Mouse (Mus musculus) myocyte (in vitro differentiated cells): ENCODE measurements around the gene Arhgap6. TPM values are rescaled to one million over a fixed set of nuclear protein-coding genes. Genes with fewer than 3 reads are reported as not detected.

Experiments used
- H3K27me3 ChIP-seq: one replicate; pipeline ENCODE4 v1.6.1; 2011; ENCODE audit not compliant: control insufficient read depth, insufficient read depth, insufficient read length
- H3K36me3 ChIP-seq: one replicate; pipeline ENCODE4 v1.6.1; 2011; ENCODE audit not compliant: control insufficient read depth, insufficient read depth
- H3K4me2 ChIP-seq: one replicate; pipeline ENCODE4 v1.6.1; 2011; ENCODE audit warnings: low read depth, control low read depth
- H3K4me3 ChIP-seq: one replicate; pipeline ENCODE4 v1.5.1; 2011; ENCODE audit warnings: mild to moderate bottlenecking, control low read depth, moderate library complexity
- H3K79me2 ChIP-seq: one replicate; pipeline ENCODE4 v1.6.1; 2011; ENCODE audit not compliant: control insufficient read depth, insufficient read depth
- H3ac ChIP-seq: one replicate; pipeline ENCODE4 v1.6.1; 2011; ENCODE audit not compliant: control insufficient read depth, insufficient read length
- CEBPB ChIP-seq: IDR thresholded peaks from 2 replicates; pipeline ENCODE4 v1.6.1; 2011; ENCODE audit warnings: mild to moderate bottlenecking, moderate library complexity; ENCODE audit not compliant: poor library complexity, insufficient read depth, severe bottlenecking
- E2F4 ChIP-seq: IDR thresholded peaks from one replicate; pipeline ENCODE4 v1.6.1; 2011; ENCODE audit warnings: mild to moderate bottlenecking, control low read depth, moderate library complexity; ENCODE audit not compliant: insufficient read depth
- MAX ChIP-seq: IDR thresholded peaks from one replicate; pipeline ENCODE4 v1.6.1; 2011; ENCODE audit warnings: low read depth, mild to moderate bottlenecking, control low read depth
- MYOD1 ChIP-seq, 3 experiments: IDR thresholded peaks; one replicate each; pipeline ENCODE4 v1.6.1; 2011; ENCODE audit warnings: control low read depth in 2 of 3, low read depth in 2 of 3, mild to moderate bottlenecking in 2 of 3, moderate library complexity in 1 of 3; ENCODE audit not compliant: insufficient read length in 2 of 3, control insufficient read depth in 1 of 3
- MYOG ChIP-seq, 3 experiments: IDR thresholded peaks; one replicate each; pipeline ENCODE4 v1.6.1; 2011; ENCODE audit warnings: control low read depth in 2 of 3, low read depth in 2 of 3, mild to moderate bottlenecking in 2 of 3; ENCODE audit not compliant: insufficient read length in 2 of 3, control insufficient read depth in 1 of 3, insufficient read depth in 1 of 3
- POLR2A ChIP-seq: IDR thresholded peaks from one replicate; pipeline ENCODE4 v1.6.1; 2011; ENCODE audit warnings: low read depth, mild to moderate bottlenecking, control low read depth, moderate library complexity; ENCODE audit not compliant: insufficient read length
- POLR2AphosphoS2 ChIP-seq: IDR thresholded peaks from one replicate; pipeline ENCODE4 v1.6.1; 2011; ENCODE audit warnings: low read depth, control low read depth; ENCODE audit not compliant: insufficient read length
- REST ChIP-seq: IDR thresholded peaks from one replicate; pipeline ENCODE4 v1.6.1; 2011; ENCODE audit warnings: mild to moderate bottlenecking, control low read depth, moderate library complexity; ENCODE audit not compliant: insufficient read depth, insufficient read length
- SRF ChIP-seq: IDR thresholded peaks from one replicate; pipeline ENCODE4 v1.6.1; 2011; ENCODE audit warnings: low read depth; ENCODE audit not compliant: control insufficient read depth, insufficient read length
- TCF12 ChIP-seq: IDR thresholded peaks from one replicate; pipeline ENCODE4 v1.6.1; 2011; ENCODE audit warnings: mild to moderate bottlenecking, control low read depth; ENCODE audit not compliant: poor library complexity, insufficient read depth, severe bottlenecking
- TCF3 ChIP-seq: IDR thresholded peaks from one replicate; pipeline ENCODE4 v1.6.1; 2011; ENCODE audit warnings: low read depth, control low read depth; ENCODE audit not compliant: insufficient read length
- USF1 ChIP-seq: IDR thresholded peaks from one replicate; pipeline ENCODE4 v1.6.1; 2011; ENCODE audit warnings: low read depth, mild to moderate bottlenecking, control low read depth, moderate library complexity
- polyA plus RNA-seq: library from polyadenylated mRNA; unstranded; fragments of >200 nt; fragmentation: generic; extraction: Trizol; gene quantifications from one replicate; pipeline ENCODE4 v1.2.1, GENCODE M21; 2012; ENCODE audit warnings: missing spikeins

Arhgap6 gene
- polyA plus RNA-seq, 1 experiment: 0.40 TPM

DNA sequence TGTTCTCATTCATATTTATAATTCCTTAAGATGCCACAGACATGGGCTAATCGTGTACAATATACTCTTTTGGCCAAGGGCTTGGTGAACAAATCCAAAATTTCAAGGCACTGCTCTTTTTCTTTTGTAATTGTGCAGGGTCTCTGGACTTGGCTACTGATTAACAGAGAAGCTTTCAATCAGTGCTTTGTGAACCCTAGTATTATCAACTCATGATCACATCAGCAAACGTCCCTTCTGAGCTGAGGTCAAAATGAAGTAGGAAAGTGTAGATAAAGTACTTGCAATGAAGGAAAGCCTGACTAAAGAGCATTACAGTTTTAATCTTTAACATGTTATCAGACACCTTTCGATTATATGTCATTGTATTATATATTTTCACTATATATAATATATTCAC lies 270.4 kb downstream of the Arhgap6 start:
- Histone ChIP-seq H3K4me3 (no peak overlapping the region), H3ac (no peak overlapping the region), H3K4me2 (no peak overlapping the region), H3K27me3 (no peaks in the 10 kb centered on the region), H3K79me2 (no peaks in the 10 kb centered on the region), H3K36me3 (no peaks in the 10 kb centered on the region)
- no peak for TF ChIP-seq TCF3
- TF ChIP-seq CEBPB: no peak
- no peak for TF ChIP-seq TCF12
- TF ChIP-seq E2F4: no peak
- no peak for TF ChIP-seq MYOG (IDR thresholded peaks at IDR 0.05; ENCODE audit: control insufficient read depth in 1 of 3, insufficient read depth in 1 of 3, insufficient read length in 2 of 3, low read depth in 2 of 3)
- no peak for TF ChIP-seq USF1
- TF ChIP-seq REST: no peak
- TF ChIP-seq SRF: no peak
- no peak for TF ChIP-seq POLR2AphosphoS2
- TF ChIP-seq POLR2A: no peak

- TF ChIP-seq MYOG (IDR thresholded peaks at IDR 0.05; ENCODE audit: control insufficient read depth in 1 of 3, insufficient read depth in 1 of 3, insufficient read length in 2 of 3, low read depth in 2 of 3): no peak
- TF ChIP-seq TCF12: no peak
- no peak for TF ChIP-seq TCF3
- TF ChIP-seq CEBPB: no peak
- TF ChIP-seq REST: no peak
- TF ChIP-seq POLR2A: no peak
- TF ChIP-seq E2F4: no peak
- no peak for TF ChIP-seq MYOD1 (IDR thresholded peaks at IDR 0.05; ENCODE audit: control insufficient read depth in 1 of 3, insufficient read length in 2 of 3, low read depth in 2 of 3)
- TF ChIP-seq MAX: no peak
- TF ChIP-seq POLR2AphosphoS2: no peak
- TF ChIP-seq SRF: no peak
- no peak for TF ChIP-seq USF1
- no peak overlapping the region for H3K4me3 ChIP-seq
- no peaks in the 10 kb centered on the region for H3K36me3 ChIP-seq
- H3K79me2 ChIP-seq: no peaks in the 10 kb centered on the region
- no peaks in the 10 kb centered on the region for H3K27me3 ChIP-seq
- H3K4me2 ChIP-seq: no peak overlapping the region
- no peak overlapping the region for H3ac ChIP-seq
Measured at GRCm38 (mm10) chrX:169065922-169066321, 271.0 kb downstream of the Arhgap6 start.

DNA sequence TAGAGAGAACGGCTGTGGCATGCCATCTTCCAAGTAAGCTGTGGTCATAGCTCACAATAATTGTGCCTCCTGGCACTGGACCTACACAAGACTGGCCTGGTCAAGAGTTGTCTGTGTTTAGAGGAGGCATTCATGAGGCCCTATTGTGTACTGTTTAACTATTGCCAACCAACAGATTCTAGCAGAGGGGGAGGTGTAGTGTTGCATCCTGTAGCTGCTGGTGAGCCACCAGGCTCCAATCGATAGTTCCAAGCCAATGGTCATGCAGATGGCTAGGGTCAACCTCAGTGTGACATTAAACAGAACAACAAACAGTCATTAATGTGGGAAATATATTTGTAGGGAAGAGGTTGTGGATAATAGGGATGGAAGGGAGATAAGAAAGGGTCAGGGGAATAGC lies 280.1 kb downstream of the Arhgap6 start:
- H3K36me3 ChIP-seq: no peaks in the 10 kb centered on the region
- TF ChIP-seq TCF3: no peak
- no peak for TF ChIP-seq POLR2A
- TF ChIP-seq POLR2AphosphoS2: no peak
- no peak for TF ChIP-seq MAX
- no peak for TF ChIP-seq REST
- no peak for TF ChIP-seq TCF12
- no peak for TF ChIP-seq USF1
- TF ChIP-seq MYOG (IDR thresholded peaks at IDR 0.05; ENCODE audit: control insufficient read depth in 1 of 3, insufficient read depth in 1 of 3, insufficient read length in 2 of 3, low read depth in 2 of 3): no peak

GRCm38 (mm10) chrX:169081609-169082008 lies 286.7 kb downstream of the Arhgap6 start:
- Histone ChIP-seq H3K4me3 (no peak overlapping the region), H3ac (no peak overlapping the region), H3K36me3 (no peaks in the 10 kb centered on the region), H3K79me2 (no peaks in the 10 kb centered on the region), H3K4me2 (no peak overlapping the region), H3K27me3 (no peaks in the 10 kb centered on the region)
- TF ChIP-seq MAX (no peak), POLR2A (no peak), USF1 (no peak), REST (no peak), CEBPB (no peak), TCF3 (no peak), POLR2AphosphoS2 (no peak), E2F4 (no peak), MYOG (IDR thresholded peaks at IDR 0.05; ENCODE audit: control insufficient read depth in 1 of 3, insufficient read depth in 1 of 3, insufficient read length in 2 of 3, low read depth in 2 of 3) (no peak), SRF (no peak), MYOD1 (IDR thresholded peaks at IDR 0.05; ENCODE audit: control insufficient read depth in 1 of 3, insufficient read length in 2 of 3, low read depth in 2 of 3) (no peak), TCF12 (no peak)

More for the DNA sequence above, 280.1 kb downstream of the Arhgap6 start:
- Histone ChIP-seq H3K4me3 (no peak overlapping the region), H3ac (no peak overlapping the region), H3K79me2 (no peaks in the 10 kb centered on the region), H3K4me2 (no peak overlapping the region), H3K27me3 (no peaks in the 10 kb centered on the region)

GRCm38 (mm10) chrX:169085871-169086270 lies 291.0 kb downstream of the Arhgap6 start:
- H3K4me3 ChIP-seq: no peak overlapping the region
- no peaks in the 10 kb centered on the region for H3K36me3 ChIP-seq
- H3ac ChIP-seq: no peak overlapping the region
- no peak overlapping the region for H3K4me2 ChIP-seq
- H3K79me2 ChIP-seq: no peaks in the 10 kb centered on the region
- H3K27me3 ChIP-seq: no peaks in the 10 kb centered on the region
- TF ChIP-seq POLR2AphosphoS2 (no peak), MAX (no peak), REST (no peak), CEBPB (no peak), TCF3 (no peak), MYOG (IDR thresholded peaks at IDR 0.05; ENCODE audit: control insufficient read depth in 1 of 3, insufficient read depth in 1 of 3, insufficient read length in 2 of 3, low read depth in 2 of 3) (no peak)
